20 mouse cellular contexts compared by ENCODE assay signal in genomic region chr10:51526633-51527032, GRCm38 (mm10). TPM values are rescaled to one million over a fixed set of nuclear protein-coding genes. Genes with fewer than 3 reads are reported as not detected.
"Had no signal": no experiment of that assay in that cellular context is flagged by ENCODE, and none has a peak within 500 bp of the region (broad histone marks: within the 10 kb centered on the region; RNA-seq: fewer than 3 reads in every experiment).

No protein-coding gene starts in this region.

- H3K9me3 ChIP-seq: intestine, embryonic 15.5 days; limb, embryonic 13.5 days; midbrain, embryonic 13.5 days; neural tube, embryonic 15.5 days; stomach, embryonic 15.5 days had no signal

- H3K4me2 ChIP-seq: intestine, embryonic 15.5 days; limb, embryonic 13.5 days; lung, embryonic 14.5 days; midbrain, embryonic 13.5 days; neural tube, embryonic 15.5 days; stomach, embryonic 15.5 days had no signal

- H3K27me3 ChIP-seq: intestine, embryonic 15.5 days; limb, embryonic 13.5 days; midbrain, embryonic 13.5 days; neural tube, embryonic 15.5 days; stomach, embryonic 15.5 days had no signal

- H3K36me3 ChIP-seq: intestine, embryonic 15.5 days; limb, embryonic 13.5 days; midbrain, embryonic 13.5 days; neural tube, embryonic 15.5 days; stomach, embryonic 15.5 days had no signal

- H3K4me1 ChIP-seq: intestine, embryonic 15.5 days; limb, embryonic 13.5 days; midbrain, embryonic 13.5 days; neural tube, embryonic 15.5 days; stomach, embryonic 15.5 days had no signal

- H3K27ac ChIP-seq: intestine, embryonic 15.5 days; layer of hippocampus, adult 2 months; limb, embryonic 13.5 days; liver, embryonic 14.5 days; midbrain, embryonic 13.5 days; neural tube, embryonic 15.5 days; stomach, embryonic 15.5 days had no signal

- H3K4me3 ChIP-seq: intestine, embryonic 15.5 days; layer of hippocampus, adult 2 months; limb, embryonic 13.5 days; midbrain, embryonic 13.5 days; neural tube, embryonic 15.5 days; stomach, embryonic 15.5 days had no signal

- H3K9ac ChIP-seq: intestine, embryonic 15.5 days; limb, embryonic 13.5 days; liver, embryonic 14.5 days; lung, embryonic 14.5 days; midbrain, embryonic 13.5 days; neural tube, embryonic 15.5 days; stomach, embryonic 15.5 days had no signal

- ATAC-seq: intestine, embryonic 15.5 days; midbrain, embryonic 13.5 days had no signal

- DNase-seq: kidney, adult 18-20 months; kidney, postnatal 10 days; kidney, postnatal 4 days; left cerebral cortex, postnatal 4 days; lung, embryonic 14.5 days; lung, postnatal 10 days; lung, postnatal 4 days; right cerebral cortex, adult 18-20 months; right cerebral cortex, postnatal 25 days; thymus, adult 2 months; thymus, postnatal 25 days had no signal

RNA-seq across cellular contexts. Expression of gene Lilr4b, which starts 46.2 kb away (rescaled TPM):
- polyA plus RNA-seq: neural tube, embryonic 11.5 days had no signal

RNA-seq across cellular contexts. Expression of gene Gm49339, which starts 46.2 kb away (rescaled TPM):
- polyA plus RNA-seq: intestine, embryonic 15.5 days; midbrain, embryonic 13.5 days; midbrain, postnatal 0 days; neural tube, embryonic 15.5 days had no signal
